Mouse (Mus musculus): Measurements from ENCODE around the gene Olfr1002. TPM values are rescaled to one million over a fixed set of nuclear protein-coding genes. Genes with fewer than 3 reads are reported as not detected.

Olfr1002 gene
- not detected for total RNA-seq (2023)

DNA sequence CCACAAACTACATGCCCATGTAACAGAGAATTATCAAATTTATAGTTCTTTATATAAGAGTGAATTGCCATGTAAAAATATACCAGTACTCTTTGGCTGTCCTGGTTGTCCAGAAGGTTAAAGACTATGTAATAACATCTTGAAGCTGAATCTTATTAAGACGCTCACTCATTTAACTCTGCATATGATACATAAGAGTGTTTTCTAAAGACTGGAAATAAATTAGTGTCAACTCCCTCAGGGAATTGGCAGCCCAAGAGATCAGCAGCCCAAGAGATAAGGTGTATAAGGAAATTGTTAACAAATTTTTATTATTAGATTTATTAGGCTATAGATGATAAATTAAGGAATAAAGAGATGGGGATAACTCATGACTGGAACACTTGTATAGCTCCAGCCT, at the start of gene Olfr1002:
Gene Olfr1002 (minus strand): TSS at position 101 of the 400 bp plus-strand sequence.

GRCm38 (mm10) chr2:85689131-85689530, 38.6 kb upstream of the Olfr1002 start, which contains the start of gene Olfr1008:
Gene Olfr1008 (plus strand): TSS chr2:85689431.

GRCm38 (mm10) chr2:85678667-85679066, 28.2 kb upstream of the Olfr1002 start, which contains the start of gene Olfr1006:
Gene Olfr1006 (minus strand): TSS chr2:85678767.

DNA sequence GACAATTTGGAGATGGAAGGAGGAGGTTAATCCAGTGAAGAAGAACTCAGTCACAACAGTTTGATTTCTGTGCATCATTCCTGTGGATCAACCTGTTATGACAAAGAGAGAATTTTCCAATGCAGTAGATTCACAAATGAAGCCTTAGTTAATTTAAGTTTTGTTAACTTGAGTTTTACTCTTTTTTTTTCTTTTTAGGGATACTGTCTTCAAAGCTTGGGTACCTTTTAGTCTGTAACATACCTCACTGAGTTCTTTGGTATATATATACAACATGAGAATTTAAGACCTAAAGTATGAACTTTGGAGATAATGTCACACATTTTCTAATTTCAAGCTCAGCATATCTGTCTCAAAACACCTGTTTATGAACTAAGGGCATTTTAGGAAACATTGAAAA, 13.9 kb upstream of the Olfr1002 start, which contains the start of gene Olfr154:
Gene Olfr154 (minus strand): TSS at position 101 of the 400 bp plus-strand sequence.

GRCm38 (mm10) chr2:85611803-85612202, 38.7 kb downstream of the Olfr1002 start, which contains the start of gene Olfr1000:
Gene Olfr1000 (minus strand): TSS chr2:85611903.

Other genes starting within 250 kb of the Olfr1002 start
- not detected for gene Olfr992, start 241.2 kb downstream of the Olfr1002 start, total RNA-seq (2023)
- not detected for gene Olfr993, start 235.8 kb downstream of the Olfr1002 start, total RNA-seq (2023)
- gene Olfr994, start 214.3 kb downstream of the Olfr1002 start, total RNA-seq (2023) = not detected
- not detected for gene Olfr995, start 207.1 kb downstream of the Olfr1002 start, total RNA-seq (2023)
- gene 4833423E24Rik, start 131.7 kb downstream of the Olfr1002 start, total RNA-seq (2023) = not detected
- not detected for gene Olfr996, start 71.5 kb downstream of the Olfr1002 start, total RNA-seq (2023)
- not detected for gene Olfr998, start 61.8 kb downstream of the Olfr1002 start, total RNA-seq (2023)
- not detected for gene Olfr1000, start 38.8 kb downstream of the Olfr1002 start, total RNA-seq (2023)
- not detected for gene Olfr154, start 13.8 kb upstream of the Olfr1002 start, total RNA-seq (2023)
- not detected for gene Olfr1006, start 28.1 kb upstream of the Olfr1002 start, total RNA-seq (2023)
- gene Olfr1008, start 38.7 kb upstream of the Olfr1002 start, total RNA-seq (2023) = not detected
- not detected for gene Olfr1009, start 64.7 kb upstream of the Olfr1002 start, total RNA-seq (2023)
- not detected for gene Olfr1012, start 112.1 kb upstream of the Olfr1002 start, total RNA-seq (2023)
- not detected for gene Olfr1013, start 116.4 kb upstream of the Olfr1002 start, total RNA-seq (2023)
- gene Olfr1014, start 122.0 kb upstream of the Olfr1002 start, total RNA-seq (2023) = not detected
- gene Olfr1015, start 131.3 kb upstream of the Olfr1002 start, total RNA-seq (2023) = not detected
- not detected for gene Olfr1016, start 151.8 kb upstream of the Olfr1002 start, total RNA-seq (2023)
- gene Olfr1018, start 167.8 kb upstream of the Olfr1002 start, total RNA-seq (2023) = not detected
- gene Olfr1019, start 194.8 kb upstream of the Olfr1002 start, total RNA-seq (2023) = not detected
- not detected for gene Olfr1020, start 196.3 kb upstream of the Olfr1002 start, total RNA-seq (2023)
- not detected for gene Olfr1022, start 217.9 kb upstream of the Olfr1002 start, total RNA-seq (2023)
- not detected for gene Olfr1023, start 234.9 kb upstream of the Olfr1002 start, total RNA-seq (2023)